Mouse (Mus musculus) ES-E14 (cell line): ENCODE results near the gene Gtpbp8. TPM values are rescaled to one million over a fixed set of nuclear protein-coding genes. Genes with fewer than 3 reads are reported as not detected.
A peak's percentile ranks its signal among the peaks of the same experiment; 100 is the strongest.

Experiments
- DNase-seq: peaks from one replicate; pipeline ENCODE4 v3.0.0-alpha.2; 2013; ENCODE audit warnings: low read depth, low spot score
- H3K27ac ChIP-seq: 2 replicates; pipeline ENCODE4 v1.5.1; 2012; ENCODE audit warnings: low read depth, mild to moderate bottlenecking, low read length, moderate library complexity, mixed read lengths; ENCODE audit not compliant: poor library complexity, insufficient read depth, severe bottlenecking
- H3K36me3 ChIP-seq: 2 replicates; pipeline ENCODE4 v1.6.1; 2012; ENCODE audit warnings: mild to moderate bottlenecking, low read length, moderate library complexity, mixed read lengths; ENCODE audit not compliant: control insufficient read depth, poor library complexity, insufficient read depth, severe bottlenecking
- H3K4me1 ChIP-seq, 2 experiments: fragments of 150-350 bp in 1 of 2; sonication (generic) in 1 of 2; 2 replicates each; pipeline ENCODE4 v1.6.1; 2012; ENCODE audit warnings: low read length in 2 of 2, mild to moderate bottlenecking in 1 of 2, mixed read lengths in 1 of 2; ENCODE audit not compliant: control insufficient read depth in 2 of 2, insufficient read depth in 2 of 2, poor library complexity in 1 of 2
- H3K4me3 ChIP-seq, 2 experiments: fragments of 150-350 bp in 1 of 2; sonication (generic) in 1 of 2; 2 replicates each; pipeline ENCODE4 v1.5.1; 2012; ENCODE audit warnings: low read length in 2 of 2, low read depth in 1 of 2, mild to moderate bottlenecking in 1 of 2, mixed read lengths in 1 of 2; ENCODE audit not compliant: insufficient read depth in 1 of 2, poor library complexity in 1 of 2, severe bottlenecking in 1 of 2
- H3K9ac ChIP-seq: 2 replicates; pipeline ENCODE4 v1.6.1; 2012; ENCODE audit warnings: low read depth, mild to moderate bottlenecking, low read length, mixed read lengths; ENCODE audit not compliant: poor library complexity, insufficient read depth, severe bottlenecking
- H3K9me3 ChIP-seq: fragments of 150-350 bp; sonication (generic); 2 replicates; pipeline ENCODE4 v1.6.1; 2012; ENCODE audit warnings: low read depth, mild to moderate bottlenecking, low read length; ENCODE audit not compliant: control insufficient read depth, insufficient read depth
- CHD2 ChIP-seq: IDR thresholded peaks from 2 replicates; pipeline ENCODE4 v1.6.1; 2014; ENCODE audit warnings: mild to moderate bottlenecking, low read depth, low read length, inconsistent platforms
- HCFC1 ChIP-seq: IDR thresholded peaks from 2 replicates; pipeline ENCODE4 v1.6.1; 2012; ENCODE audit warnings: low read length, inconsistent platforms, borderline replicate concordance; ENCODE audit not compliant: insufficient read depth
- MAFK ChIP-seq: IDR thresholded peaks from 2 replicates; pipeline ENCODE4 v1.6.1; 2014; ENCODE audit warnings: mild to moderate bottlenecking, low read depth, low read length, inconsistent platforms; ENCODE audit not compliant: insufficient read depth
- ZC3H11A ChIP-seq: IDR thresholded peaks from 2 replicates; pipeline ENCODE4 v1.6.1; 2012; ENCODE audit warnings: low read depth, mild to moderate bottlenecking, inconsistent platforms, low read length, borderline replicate concordance
- ZNF384 ChIP-seq: IDR thresholded peaks from 2 replicates; pipeline ENCODE4 v1.6.1; 2012; ENCODE audit warnings: low read depth, low read length, inconsistent platforms
- in situ Hi-C, 2 experiments: fragments of 600-800 bp; cut with MboI; formaldehyde crosslinking; loops; one replicate each; pipeline ENCODE4 v1.15.1; 2025; ENCODE audit warnings: low sequenced_read_pairs in 2 of 2, inconsistent platforms in 1 of 2; ENCODE audit not compliant: unreplicated experiment in 2 of 2
- total RNA-seq: library from RNA; depleted of rRNA; stranded (reverse); fragments of 300-350 nt; gene quantifications from 2 replicates; pipeline ENCODE4 v1.2.3, GENCODE M21; 2012

Gtpbp8 gene
- total RNA-seq, 1 experiment = 8.7 TPM

DNA sequence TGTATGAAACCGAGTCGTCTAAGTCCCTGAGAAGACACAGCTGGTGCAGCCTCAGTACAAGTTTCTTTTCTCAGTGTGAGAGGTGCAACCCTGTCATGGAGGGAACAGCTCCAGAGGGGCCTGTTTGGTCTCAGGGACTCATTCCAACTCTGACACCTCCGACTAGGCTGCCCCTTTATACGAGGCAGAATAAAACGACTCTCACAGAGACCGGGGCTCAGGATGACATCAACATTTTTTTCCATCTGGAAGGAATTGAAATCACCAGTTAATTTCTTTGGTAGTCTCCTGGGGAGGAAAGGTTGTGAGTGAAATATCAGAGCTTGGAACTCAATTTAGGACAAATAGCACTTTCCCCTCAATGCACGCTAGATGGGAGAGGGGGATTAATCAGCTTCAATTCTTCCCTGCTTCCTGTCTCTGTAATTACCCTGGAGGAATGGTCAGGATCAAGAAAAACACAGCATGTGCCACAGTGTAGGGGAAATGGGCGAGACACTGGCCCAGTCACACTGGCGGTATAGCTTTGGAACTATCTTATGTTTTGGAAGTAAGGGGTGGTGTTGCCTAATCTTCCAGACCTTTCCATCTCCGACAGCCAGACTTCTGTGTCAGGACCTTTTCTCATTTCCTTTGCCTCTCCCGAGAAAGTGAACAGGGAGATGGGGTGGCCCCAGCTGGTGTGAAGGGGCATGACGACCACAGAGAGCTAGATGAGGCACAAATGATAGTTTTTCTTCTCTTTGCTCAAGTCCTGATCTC, 50.1 kb downstream of the Gtpbp8 start:
- no peak for DNase-seq
- no peak for TF ChIP-seq ZC3H11A
- TF ChIP-seq MAFK = no peak
- no peak for TF ChIP-seq HCFC1
- no peak for TF ChIP-seq CHD2
- no peak for TF ChIP-seq ZNF384
- Histone ChIP-seq H3K4me1 (no peaks in the 10 kb centered on the region), H3K27ac (no peak overlapping the region), H3K4me3 (no peak overlapping the region), H3K9ac (no peak overlapping the region), H3K36me3 (no peaks in the 10 kb centered on the region), H3K9me3 (no peaks in the 10 kb centered on the region)
- in situ Hi-C loops = loop anchor here (10.0 kb wide), 1 partner anchor 211 kb away; no protein-coding TSS in a partner anchor

DNA sequence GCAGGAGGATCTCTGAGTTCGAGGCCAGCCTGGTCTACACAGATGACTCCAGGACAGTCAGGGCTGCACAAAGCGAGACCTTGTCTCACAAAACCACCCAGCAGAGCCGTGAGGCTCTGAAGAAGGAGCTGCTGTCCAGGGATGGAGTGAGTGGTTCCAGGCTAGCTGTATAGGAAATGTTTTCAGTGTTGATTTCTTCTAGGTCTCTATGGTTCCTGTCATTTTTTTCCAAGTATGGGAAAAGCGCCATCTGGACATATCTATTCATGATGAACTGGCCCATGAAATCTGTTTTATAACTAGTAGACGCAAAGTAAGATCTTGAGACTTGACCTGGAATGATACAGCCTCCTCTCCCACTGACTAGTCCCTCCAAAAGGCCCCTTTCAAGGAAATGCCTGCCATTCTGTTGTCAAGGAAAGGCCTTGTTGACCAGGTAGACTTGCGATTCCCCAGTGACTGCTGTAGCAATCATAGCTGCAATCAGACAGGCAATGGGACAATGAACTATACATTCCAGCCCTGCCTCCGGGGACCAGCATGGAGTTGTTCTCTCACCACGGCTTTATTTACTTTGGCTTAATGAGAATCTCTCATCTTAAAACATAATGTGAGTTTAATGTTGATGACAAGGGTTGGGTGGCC, 50.8 kb downstream of the Gtpbp8 start:
- no peak for DNase-seq
- Histone ChIP-seq H3K9ac (no peak overlapping the region), H3K4me3 (no peak overlapping the region), H3K9me3 (no peaks in the 10 kb centered on the region), H3K4me1 (no peaks in the 10 kb centered on the region), H3K27ac (no peak overlapping the region), H3K36me3 (no peaks in the 10 kb centered on the region)
- in situ Hi-C loops = loop anchor here (10.0 kb wide), 1 partner anchor 211 kb away; no protein-coding TSS in a partner anchor
- TF ChIP-seq HCFC1 = no peak
- no peak for TF ChIP-seq MAFK
- TF ChIP-seq ZNF384 = no peak
- no peak for TF ChIP-seq ZC3H11A
- no peak for TF ChIP-seq CHD2

DNA sequence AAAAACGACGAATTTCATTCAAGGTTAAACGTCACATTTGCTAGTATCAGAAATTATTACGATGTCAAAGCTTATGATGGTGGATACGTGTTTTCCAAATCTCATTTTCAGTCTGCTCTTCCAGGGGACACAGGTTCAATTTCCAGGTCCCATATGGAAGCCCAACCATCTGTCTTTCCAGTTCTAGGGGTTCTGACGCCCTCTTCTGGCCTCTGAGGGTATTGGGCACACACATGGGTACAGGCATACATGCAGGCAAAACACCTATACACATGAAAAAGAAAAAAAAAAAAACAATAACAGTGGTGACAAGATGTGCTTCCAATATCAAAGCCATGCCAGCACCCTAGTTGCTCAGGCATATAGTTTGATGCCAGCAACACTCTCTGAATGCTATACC, 52.5 kb downstream of the Gtpbp8 start:
- H3K36me3 ChIP-seq = no peaks in the 10 kb centered on the region
- in situ Hi-C loops = loop anchor here (10.0 kb wide), 1 partner anchor 209 kb away; no protein-coding TSS in a partner anchor
- TF ChIP-seq CHD2 = no peak
- TF ChIP-seq HCFC1 = no peak
- no peak for TF ChIP-seq MAFK
- peak; percentile 94 for TF ChIP-seq ZC3H11A
- 0 out of 2 replicates have a peak, but pooled peaks have one; percentile 29 for TF ChIP-seq ZNF384
- H3K4me3 ChIP-seq = no peak overlapping the region
- H3K9ac ChIP-seq = no peak overlapping the region
- no peak overlapping the region for H3K27ac ChIP-seq
- H3K4me1 ChIP-seq = no peaks in the 10 kb centered on the region
- no peaks in the 10 kb centered on the region for H3K9me3 ChIP-seq
- DNase-seq = peak; percentile 52

GRCm38 (mm10) chr16:44692541-44692940, 53.6 kb downstream of the Gtpbp8 start:
- no peaks in the 10 kb centered on the region for H3K4me1 ChIP-seq
- DNase-seq = no peak
- in situ Hi-C loops = loop anchor here (10.0 kb wide), 1 partner anchor 208 kb away; no protein-coding TSS in a partner anchor

More at GRCm38 (mm10) chr16:44692541-44692940, 53.6 kb downstream of the Gtpbp8 start:
- Histone ChIP-seq H3K4me3 (no peak overlapping the region), H3K9me3 (no peaks in the 10 kb centered on the region), H3K36me3 (no peaks in the 10 kb centered on the region), H3K27ac (no peak overlapping the region), H3K9ac (no peak overlapping the region)
- TF ChIP-seq HCFC1 (no peak), MAFK (no peak), CHD2 (no peak), ZC3H11A (no peak), ZNF384 (no peak)
